Mouse (Mus musculus): Measurements from ENCODE around the gene 4930558C23Rik. TPM values are rescaled to one million over a fixed set of nuclear protein-coding genes. Genes with fewer than 3 reads are reported as not detected.
"Not testable (repeated sequence)": the region's sequence is repeated elsewhere in the genome, so short reads cannot be mapped to it uniquely, and the experiment has no call there.

The 4930558C23Rik gene
- polyA plus RNA-seq, 1 experiment = not detected

DNA sequence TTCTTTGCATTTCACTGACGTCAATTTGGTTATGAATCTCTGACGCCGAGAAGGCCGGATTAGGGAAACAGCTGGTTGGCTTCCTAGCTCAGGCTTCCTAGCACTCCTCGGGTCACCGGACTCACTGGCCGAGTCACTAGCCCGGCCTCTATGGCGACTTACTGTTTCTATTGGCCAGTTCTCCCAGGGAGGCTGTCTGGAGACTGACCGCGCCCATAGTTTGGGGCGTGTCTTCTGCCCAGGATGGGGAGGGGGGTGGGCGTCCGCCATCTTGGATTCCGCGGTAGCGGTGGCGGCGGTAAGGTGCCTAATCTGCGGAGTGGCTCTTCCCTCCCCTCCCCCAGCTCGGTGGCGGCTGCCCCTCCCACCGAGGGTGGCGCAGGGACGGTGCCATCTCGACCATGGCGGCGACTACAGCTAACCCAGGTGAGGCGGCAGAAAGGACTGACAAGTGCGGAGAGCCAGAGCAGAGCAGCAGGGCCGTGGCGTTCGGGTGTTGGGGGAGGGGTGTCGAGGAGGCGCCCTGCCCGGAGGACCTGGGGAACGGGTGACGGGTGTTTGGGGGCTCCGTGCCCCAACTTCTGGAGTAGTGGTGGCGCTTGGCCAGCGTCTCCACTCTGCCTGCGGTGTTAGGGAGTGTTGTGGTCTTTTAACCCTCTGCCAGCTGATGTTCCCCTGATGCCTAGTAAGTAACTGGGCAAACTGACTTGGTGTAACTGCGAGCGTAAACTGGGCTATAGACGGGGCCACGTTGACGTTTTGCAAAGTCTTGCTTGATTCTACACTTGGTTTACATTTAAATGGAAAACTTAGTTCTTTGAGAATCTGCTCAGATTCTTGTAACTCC lies 31.7 kb upstream of the 4930558C23Rik start, which contains the start of gene Arnt:
Gene Arnt (plus strand): TSS at position 253 of the 847 bp plus-strand sequence.
- 0 out of 2 replicates have a peak within 1 kb of the TSS, but pooled peaks have one; percentile 8 for H3K27ac ChIP-seq (ENCODE audit: insufficient read depth, low read length)
- H3K4me3 ChIP-seq (ENCODE audit: insufficient read depth, low read length) = peak within 1 kb of the TSS; percentile 72
- H3K4me1 ChIP-seq (ENCODE audit: control insufficient read depth, insufficient read depth, low read length) = no peaks in the 10 kb centered on the region
- peak; percentile 81; the same call in 1 of the 2 replicates for TF ChIP-seq POLR2A (IDR thresholded peaks at IDR 0.05; ENCODE audit: extremely low read depth, insufficient read depth, low read length)
- TF ChIP-seq CTCF (IDR thresholded peaks at IDR 0.05; ENCODE audit: extremely low read depth, insufficient read depth, low read length) = no peak

GRCm38 (mm10) chr3:95433301-95433915 lies 30.8 kb upstream of the 4930558C23Rik start:
- TF ChIP-seq CTCF (IDR thresholded peaks at IDR 0.05; ENCODE audit: extremely low read depth, insufficient read depth, low read length) (no peak), POLR2A (IDR thresholded peaks at IDR 0.05; ENCODE audit: extremely low read depth, insufficient read depth, low read length) (no peak)
- Histone ChIP-seq H3K4me1 (ENCODE audit: control insufficient read depth, insufficient read depth, low read length) (no peaks in the 10 kb centered on the region), H3K4me3 (ENCODE audit: insufficient read depth, low read length) (peak overlapping the region; percentile 72; the same call in 1 of the 2 replicates), H3K27ac (ENCODE audit: insufficient read depth, low read length) (no peak overlapping the region)

DNA sequence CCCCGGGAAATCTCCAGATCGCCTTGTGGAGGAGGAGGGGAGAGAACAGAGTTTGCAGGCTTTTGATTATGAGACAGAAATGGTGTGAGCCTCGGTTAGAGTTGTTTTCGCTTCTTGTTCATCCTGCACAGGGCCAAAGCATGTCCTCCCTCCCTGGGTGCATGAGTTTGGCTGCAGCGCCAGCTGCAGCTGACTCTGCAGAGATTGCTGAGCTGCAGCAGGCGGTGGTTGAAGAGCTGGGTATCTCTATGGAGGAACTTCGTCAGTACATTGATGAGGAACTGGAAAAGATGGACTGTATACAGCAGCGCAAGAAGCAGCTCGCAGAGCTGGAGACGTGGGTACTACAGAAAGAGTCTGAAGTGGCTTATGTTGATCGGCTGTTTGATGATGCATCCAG lies 25.8 kb upstream of the 4930558C23Rik start:
- H3K27ac ChIP-seq (ENCODE audit: insufficient read depth, low read length); H3K4me3 ChIP-seq (ENCODE audit: insufficient read depth, low read length); H3K4me1 ChIP-seq (ENCODE audit: control insufficient read depth, insufficient read depth, low read length): not testable (repeated sequence)

DNA sequence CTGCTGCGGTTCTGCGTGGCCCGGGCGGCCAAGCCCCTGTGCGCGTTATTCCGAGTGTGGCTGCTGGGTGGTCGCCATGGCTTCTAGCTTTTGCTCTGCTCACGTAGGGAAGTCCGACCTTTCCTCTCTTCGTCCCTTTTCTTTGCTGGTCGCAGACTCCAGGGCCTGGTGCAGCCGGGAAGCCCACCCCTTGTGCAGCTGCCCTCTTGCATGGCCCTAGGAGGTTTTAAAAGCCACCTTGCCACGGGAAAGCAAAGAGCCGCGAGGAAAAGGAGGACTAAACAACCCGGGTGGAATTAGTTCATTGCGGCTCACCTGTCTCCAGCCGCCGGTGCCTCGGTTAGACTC lies 25.2 kb upstream of the 4930558C23Rik start:
- peak overlapping the region; percentile 18 for H3K4me3 ChIP-seq (ENCODE audit: insufficient read depth, low read length)
- not testable (repeated sequence) for H3K4me1 ChIP-seq (ENCODE audit: control insufficient read depth, insufficient read depth, low read length); H3K27ac ChIP-seq (ENCODE audit: insufficient read depth, low read length)

DNA sequence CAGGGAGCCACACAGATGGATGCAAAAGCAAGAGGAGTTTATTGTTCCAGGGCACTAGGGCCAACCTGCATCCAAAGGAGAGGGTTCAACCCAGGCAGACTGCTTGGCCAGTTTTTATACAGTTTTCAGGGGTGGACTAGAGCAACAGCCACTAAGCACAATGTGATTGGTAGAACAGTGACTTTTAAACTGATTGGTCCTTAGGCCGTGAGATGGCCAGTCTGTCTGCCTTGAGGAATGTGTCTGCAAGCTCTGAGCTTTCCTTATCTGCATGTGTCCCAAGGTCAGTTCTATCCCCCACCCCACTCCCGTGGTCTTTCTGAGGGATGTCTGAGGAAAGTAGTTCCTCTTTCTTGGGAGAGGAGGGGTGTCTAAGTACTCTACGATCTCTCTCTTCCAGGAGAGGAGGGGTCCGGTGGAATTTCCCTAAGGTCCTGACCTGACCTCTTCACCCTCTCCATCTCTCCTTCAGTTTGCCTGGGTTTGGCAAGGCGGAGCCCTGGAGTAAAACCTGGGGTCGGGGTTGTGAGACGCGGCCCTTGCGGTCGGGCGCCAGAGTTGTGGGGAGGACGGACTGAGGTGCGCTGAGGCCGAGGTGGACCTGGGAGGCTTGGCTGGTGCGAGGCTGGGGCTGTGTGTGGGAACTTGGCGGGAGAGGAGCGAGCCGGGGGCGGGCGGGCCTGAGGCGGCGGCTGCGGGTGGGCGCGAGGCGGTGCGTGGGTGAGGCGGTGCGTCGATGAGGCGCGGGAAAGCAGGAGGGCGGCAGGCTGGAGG lies 24.7 kb upstream of the 4930558C23Rik start:
- H3K4me1 ChIP-seq (ENCODE audit: control insufficient read depth, insufficient read depth, low read length); H3K27ac ChIP-seq (ENCODE audit: insufficient read depth, low read length): not testable (repeated sequence)
- H3K4me3 ChIP-seq (ENCODE audit: insufficient read depth, low read length) = peak overlapping the region; percentile 18

DNA sequence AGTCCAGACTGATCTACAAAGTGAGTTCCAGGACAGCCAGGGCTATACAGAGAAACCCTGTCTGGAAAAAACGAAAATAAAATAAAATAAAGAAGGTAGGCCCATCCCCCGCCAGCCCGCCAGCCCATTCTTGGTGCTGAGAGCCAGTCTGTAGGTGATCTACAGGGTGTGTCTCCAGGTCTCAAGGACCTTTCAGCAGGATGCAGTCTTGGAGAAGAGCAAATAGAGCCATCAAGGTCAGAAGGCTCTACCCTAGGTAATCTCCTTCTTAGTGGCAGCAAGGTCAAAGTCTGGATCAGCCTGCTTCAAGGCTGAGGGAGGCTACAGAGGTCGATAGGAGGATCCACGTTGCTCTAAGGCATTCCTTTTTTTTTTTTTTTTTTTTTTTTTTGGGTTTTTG lies 23.8 kb upstream of the 4930558C23Rik start:
- not testable (repeated sequence) for H3K4me3 ChIP-seq (ENCODE audit: insufficient read depth, low read length); H3K27ac ChIP-seq (ENCODE audit: insufficient read depth, low read length)

DNA sequence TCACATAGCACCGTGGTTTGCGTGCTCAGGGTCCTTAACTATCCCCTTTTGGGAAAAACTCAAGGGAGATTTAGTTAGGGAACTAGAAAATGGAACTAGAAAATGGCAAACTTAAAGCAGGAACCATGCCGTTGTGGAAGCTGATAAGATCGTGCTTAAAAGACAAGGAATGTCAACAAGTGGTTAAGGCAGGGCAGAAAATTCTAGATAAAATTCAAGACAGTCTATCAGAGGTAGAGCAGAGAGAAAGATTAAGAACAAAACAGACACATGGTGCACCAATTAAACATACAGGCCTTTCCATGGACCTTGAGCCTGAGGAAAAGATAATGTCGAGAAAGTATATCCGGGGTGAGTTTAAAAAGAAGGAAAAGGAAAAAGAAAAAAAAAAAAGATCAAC lies 15.2 kb upstream of the 4930558C23Rik start:
- Histone ChIP-seq H3K27ac (ENCODE audit: insufficient read depth, low read length) (no peak overlapping the region), H3K4me1 (ENCODE audit: control insufficient read depth, insufficient read depth, low read length) (no peaks in the 10 kb centered on the region), H3K4me3 (ENCODE audit: insufficient read depth, low read length) (no peak overlapping the region)
- TF ChIP-seq CTCF (IDR thresholded peaks at IDR 0.05; ENCODE audit: extremely low read depth, insufficient read depth, low read length) = no peak
- no peak for TF ChIP-seq POLR2A (IDR thresholded peaks at IDR 0.05; ENCODE audit: extremely low read depth, insufficient read depth, low read length)

More for the DNA sequence above, 23.8 kb upstream of the 4930558C23Rik start:
- not testable (repeated sequence) for H3K4me1 ChIP-seq (ENCODE audit: control insufficient read depth, insufficient read depth, low read length)

GRCm38 (mm10) chr3:95412268-95412667 lies 9.6 kb upstream of the 4930558C23Rik start:
- H3K27ac ChIP-seq (ENCODE audit: insufficient read depth, low read length) = no peak overlapping the region
- no peak overlapping the region for H3K4me3 ChIP-seq (ENCODE audit: insufficient read depth, low read length)
- no peaks in the 10 kb centered on the region for H3K4me1 ChIP-seq (ENCODE audit: control insufficient read depth, insufficient read depth, low read length)
- TF ChIP-seq POLR2A (IDR thresholded peaks at IDR 0.05; ENCODE audit: extremely low read depth, insufficient read depth, low read length) (no peak), CTCF (IDR thresholded peaks at IDR 0.05; ENCODE audit: extremely low read depth, insufficient read depth, low read length) (no peak)

- Histone ChIP-seq H3K4me3 (ENCODE audit: insufficient read depth, low read length) (no peak overlapping the region), H3K27ac (ENCODE audit: insufficient read depth, low read length) (no peak overlapping the region), H3K4me1 (ENCODE audit: control insufficient read depth, insufficient read depth, low read length) (no peaks in the 10 kb centered on the region)
- TF ChIP-seq POLR2A (IDR thresholded peaks at IDR 0.05; ENCODE audit: extremely low read depth, insufficient read depth, low read length) (no peak), CTCF (IDR thresholded peaks at IDR 0.05; ENCODE audit: extremely low read depth, insufficient read depth, low read length) (no peak)
These were observed 6.2 kb upstream of the 4930558C23Rik start for GRCm38 (mm10) chr3:95408852-95409251.

DNA sequence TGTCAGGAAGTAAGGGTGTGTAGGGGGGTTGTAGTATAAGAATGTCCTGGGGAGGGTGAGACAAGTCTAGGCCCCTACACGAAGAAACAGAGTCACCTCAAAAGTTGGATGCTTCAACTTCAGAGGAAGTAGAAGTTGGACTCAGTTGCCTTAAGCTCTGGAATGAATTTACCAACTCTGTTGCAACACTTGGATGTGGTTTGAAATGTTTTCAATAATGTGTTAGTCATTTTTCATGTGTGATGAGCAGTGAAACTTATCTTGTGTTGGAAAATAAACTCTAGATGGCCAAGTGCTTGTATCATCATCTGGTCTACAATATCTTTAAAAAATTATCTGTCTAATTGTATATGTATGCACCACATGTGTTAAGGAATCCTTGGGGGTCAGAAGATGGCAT lies 5.1 kb upstream of the 4930558C23Rik start:
- no peak overlapping the region for H3K4me3 ChIP-seq (ENCODE audit: insufficient read depth, low read length)
- TF ChIP-seq CTCF (IDR thresholded peaks at IDR 0.05; ENCODE audit: extremely low read depth, insufficient read depth, low read length) (no peak), POLR2A (IDR thresholded peaks at IDR 0.05; ENCODE audit: extremely low read depth, insufficient read depth, low read length) (no peak)
- H3K4me1 ChIP-seq (ENCODE audit: control insufficient read depth, insufficient read depth, low read length) = no peaks in the 10 kb centered on the region
- no peak overlapping the region for H3K27ac ChIP-seq (ENCODE audit: insufficient read depth, low read length)

Measured in cortical plate, adult 2 months (tissue).